Mouse (Mus musculus) thymus, postnatal 4 days (tissue): ENCODE data around the gene Olfr1249.
"Not testable (repeated sequence)": the region's sequence is repeated elsewhere in the genome, so short reads cannot be mapped to it uniquely, and the experiment has no call there.

Experiments
- DNase-seq: peaks from one replicate; pipeline ENCODE4 v3.0.0; 2021

Olfr1249 gene

GRCm38 (mm10) chr2:89634883-89635282 lies at the start of gene Olfr1249:
Gene Olfr1249 (minus strand): TSS chr2:89634983.
- no peak for DNase-seq

DNA sequence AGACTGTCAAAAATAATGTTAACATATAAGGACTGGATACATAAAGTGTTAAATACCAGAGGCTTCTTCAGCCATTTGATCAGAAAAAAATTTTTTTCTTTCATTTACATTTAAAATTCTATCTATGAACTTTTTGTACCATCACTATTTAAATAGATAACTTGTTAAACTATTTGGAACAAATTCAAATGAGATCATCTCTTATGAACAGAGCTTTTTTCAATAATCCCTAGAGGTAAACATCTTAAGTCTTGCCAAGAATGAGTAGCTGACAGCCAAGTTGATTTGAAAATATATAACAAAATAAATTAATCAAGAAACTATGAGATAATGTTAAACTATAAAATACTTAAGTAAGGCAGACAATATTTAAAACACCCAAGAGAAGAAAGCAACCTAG lies 37.1 kb upstream of the Olfr1249 start, which contains the start of gene Olfr1251:
TSS of gene Olfr1251 (minus strand) at position 101 of the 400 bp plus-strand sequence.
- no peak for DNase-seq

DNA sequence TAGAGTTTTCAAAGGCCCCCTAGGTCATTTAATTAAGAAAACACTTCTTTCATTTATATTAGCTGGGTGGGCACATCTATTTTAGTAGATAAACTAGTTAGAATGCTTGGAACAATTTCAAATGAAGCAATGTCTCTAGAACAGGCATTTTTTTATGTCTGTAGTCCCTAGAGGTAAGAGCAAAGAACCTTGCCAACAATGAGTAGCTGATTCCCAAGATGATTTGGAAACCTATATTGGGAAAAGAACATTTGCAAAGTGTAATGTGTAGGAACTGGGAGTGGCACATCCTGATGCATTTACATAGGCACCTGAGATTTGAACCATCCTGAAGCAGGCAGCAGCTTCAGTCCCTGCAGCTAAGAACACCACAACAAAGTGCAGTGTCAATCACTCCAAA lies 26.6 kb upstream of the Olfr1249 start, which contains the start of gene Olfr1250:
TSS of gene Olfr1250 (minus strand) at position 101 of the 400 bp plus-strand sequence.
- DNase-seq: no peak

GRCm38 (mm10) chr2:89618145-89618544 lies 16.6 kb downstream of the Olfr1249 start, which contains the start of gene Olfr1248:
Gene Olfr1248 (minus strand): TSS chr2:89618245.
- DNase-seq: not testable (repeated sequence)

- DNase-seq: no peak
These were observed 20.8 kb downstream of the Olfr1249 start, which contains the start of gene Olfr1247 for GRCm38 (mm10) chr2:89614030-89614429. Gene Olfr1247 (minus strand): TSS chr2:89614130.

- DNase-seq: no peak
These were observed 41.7 kb downstream of the Olfr1249 start, which contains the start of gene Olfr1246 for GRCm38 (mm10) chr2:89593057-89593456. Gene Olfr1246 (minus strand): TSS chr2:89593157.
